Mouse (Mus musculus) forebrain, embryonic 12.5 days (tissue): ENCODE measurements around the gene Tbx15. TPM values are rescaled to one million over a fixed set of nuclear protein-coding genes. Genes with fewer than 3 reads are reported as not detected.

ENCODE experiments used
- ATAC-seq: fragments of 200-750 bp; cut with Nextera tagmentation; 2 replicates; pipeline ENCODE4 v1.8.0; 2017; ENCODE audit warnings: moderate TSS enrichment; ENCODE audit not compliant: low FRiP score
- H3K27ac ChIP-seq: fragments of 300-500 bp; sonication (generic); 2 replicates; pipeline ENCODE4 v1.5.1; 2016; ENCODE audit warnings: mild to moderate bottlenecking
- H3K27me3 ChIP-seq: fragments of 300-500 bp; sonication (generic); 2 replicates; pipeline ENCODE4 v1.6.1; 2016; ENCODE audit warnings: mild to moderate bottlenecking
- H3K36me3 ChIP-seq: fragments of 300-500 bp; sonication (generic); replicated peaks from 2 replicates; pipeline ENCODE4 v1.6.1; 2016; ENCODE audit warnings: mild to moderate bottlenecking
- H3K4me1 ChIP-seq: fragments of 300-500 bp; sonication (generic); 2 replicates; pipeline ENCODE4 v1.6.1; 2016
- H3K4me2 ChIP-seq: fragments of 300-500 bp; sonication (generic); 2 replicates; pipeline ENCODE4 v1.6.1; 2016; ENCODE audit warnings: mild to moderate bottlenecking, moderate library complexity
- H3K4me3 ChIP-seq: fragments of 300-500 bp; sonication (generic); replicated peaks from 2 replicates; pipeline ENCODE4 v1.5.1; 2016; ENCODE audit warnings: mild to moderate bottlenecking
- H3K9ac ChIP-seq: fragments of 300-500 bp; sonication (generic); 2 replicates; pipeline ENCODE4 v1.6.1; 2016; ENCODE audit warnings: mild to moderate bottlenecking
- H3K9me3 ChIP-seq: fragments of 300-500 bp; sonication (generic); 2 replicates; pipeline ENCODE4 v1.6.1; 2016
- WGBS: fragments of 180-500 bp; shearing (Covaris S2); methylation state at CpG from one replicate; pipeline ENCODE4 v1.1.7; 2016; 5-methylcytosine and 5-hydroxymethylcytosine counted together
- polyA plus RNA-seq: library from polyadenylated mRNA; unstranded; fragments of >200 nt; fragmentation: Nextera tagmentation; extraction: Ambion mirVana; gene quantifications from 2 replicates; pipeline ENCODE4 v1.2.1, GENCODE M21; 2016

The Tbx15 gene
- polyA plus RNA-seq, 1 experiment from 2014 or later = 2.4 TPM

DNA sequence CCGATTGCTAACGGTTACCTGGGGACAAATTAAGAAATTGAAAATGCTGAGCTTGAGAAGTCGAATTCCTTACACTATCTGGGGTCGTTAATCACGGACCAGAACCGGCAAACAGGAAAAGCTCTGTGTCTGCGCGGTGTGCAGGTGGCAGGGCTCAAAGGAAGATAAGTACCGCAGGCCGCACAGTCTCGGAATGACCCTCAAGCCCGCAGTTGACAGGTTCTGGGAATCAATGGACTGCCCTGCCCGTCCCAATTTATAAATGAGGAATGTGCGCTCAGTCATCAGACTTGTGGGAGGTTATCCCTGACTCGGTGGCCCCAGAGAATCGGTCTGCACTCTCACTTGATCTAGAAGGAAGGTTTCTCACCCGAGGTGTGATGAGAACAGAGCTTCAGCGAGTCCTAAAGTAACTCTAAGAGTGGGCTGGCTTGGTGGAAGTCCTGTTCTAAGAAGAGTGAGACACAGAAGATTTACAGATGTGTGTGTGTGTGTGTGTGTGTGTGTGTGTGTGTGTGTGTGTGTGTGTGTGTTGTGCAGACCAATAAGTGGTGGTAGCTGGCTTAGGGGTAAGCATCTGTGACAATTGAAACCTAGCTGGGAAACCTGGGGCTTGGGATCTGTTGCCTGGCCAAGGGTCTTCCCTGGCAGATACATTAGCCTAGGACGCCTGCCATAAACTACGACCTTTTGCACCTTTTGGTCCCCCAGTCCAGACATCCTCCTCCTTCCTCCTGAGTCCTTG lies 708 bp upstream of the Tbx15 start:
- under 1% methylated on average over 20 of the region's 20 CpGs for WGBS
- no peaks in the 10 kb centered on the region for H3K9me3 ChIP-seq

DNA sequence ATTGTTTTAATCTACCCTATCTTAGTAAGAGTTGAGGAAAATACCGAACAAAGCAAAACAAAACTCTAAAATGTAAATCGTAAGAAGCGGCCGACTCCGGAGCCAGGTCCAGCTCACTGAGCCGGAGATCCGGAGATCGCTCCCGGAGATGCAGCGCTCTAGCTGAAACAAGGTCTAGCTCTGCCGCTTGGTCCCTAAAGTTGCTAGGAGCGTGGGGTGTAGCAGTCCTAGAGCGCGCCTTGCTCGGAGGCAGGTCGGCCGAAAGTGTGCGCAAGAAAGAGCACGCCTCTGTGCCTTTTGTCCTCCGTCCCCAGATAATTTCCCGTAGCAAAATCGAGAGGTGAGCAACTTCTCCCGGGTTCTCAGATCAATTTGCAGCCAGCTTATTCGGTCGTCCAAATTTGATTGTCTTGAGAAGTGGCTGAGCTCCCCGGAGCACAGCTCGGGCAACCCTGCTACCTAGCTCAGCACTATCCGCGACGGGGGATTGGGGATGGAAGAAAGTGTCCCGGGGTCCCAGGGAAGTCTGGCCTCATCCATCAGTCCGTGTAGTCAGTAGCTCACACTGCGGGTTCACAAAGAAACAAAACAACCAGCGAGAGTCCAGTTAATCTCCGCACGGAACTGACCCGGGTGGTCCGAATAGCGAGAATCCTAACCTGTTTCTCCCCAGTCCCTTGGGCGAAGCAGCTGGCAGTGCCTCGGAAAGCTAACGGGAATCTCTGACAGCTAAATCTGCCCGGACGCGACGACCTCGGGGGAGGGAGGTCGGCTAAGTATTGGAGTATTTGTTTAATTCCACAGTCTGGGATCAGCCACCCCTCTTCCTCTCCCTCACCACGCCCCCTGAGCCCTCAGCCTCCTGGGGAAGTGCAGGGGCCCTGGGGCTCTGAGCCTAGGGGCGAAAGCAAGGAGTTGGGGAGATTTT lies 894 bp downstream of the Tbx15 start:
- no peak overlapping the region for H3K9ac ChIP-seq
- under 1% methylated on average over 50 of the region's 50 CpGs for WGBS
- ATAC-seq = no peak
- H3K4me3 ChIP-seq = peak overlapping the region; percentile 20
- H3K27ac ChIP-seq = no peak overlapping the region
- H3K9me3 ChIP-seq = no peaks in the 10 kb centered on the region
- peak overlapping the region; percentile 22 for H3K4me2 ChIP-seq
- no peaks in the 10 kb centered on the region for H3K36me3 ChIP-seq
- H3K4me1 ChIP-seq = peaks cover 9% of the 10 kb centered on the region; the same call in 1 of the 2 replicates
- H3K27me3 ChIP-seq = peaks cover 95% of the 10 kb centered on the region

More for the DNA sequence above, 708 bp upstream of the Tbx15 start:
- H3K27me3 ChIP-seq = peaks cover 95% of the 10 kb centered on the region
- H3K4me2 ChIP-seq = no peak overlapping the region
- H3K4me1 ChIP-seq = peaks cover 9% of the 10 kb centered on the region; the same call in 1 of the 2 replicates
- H3K4me3 ChIP-seq = no peak overlapping the region
- no peak overlapping the region for H3K27ac ChIP-seq
- no peaks in the 10 kb centered on the region for H3K36me3 ChIP-seq
- no peak overlapping the region for H3K9ac ChIP-seq
- no peak for ATAC-seq

DNA sequence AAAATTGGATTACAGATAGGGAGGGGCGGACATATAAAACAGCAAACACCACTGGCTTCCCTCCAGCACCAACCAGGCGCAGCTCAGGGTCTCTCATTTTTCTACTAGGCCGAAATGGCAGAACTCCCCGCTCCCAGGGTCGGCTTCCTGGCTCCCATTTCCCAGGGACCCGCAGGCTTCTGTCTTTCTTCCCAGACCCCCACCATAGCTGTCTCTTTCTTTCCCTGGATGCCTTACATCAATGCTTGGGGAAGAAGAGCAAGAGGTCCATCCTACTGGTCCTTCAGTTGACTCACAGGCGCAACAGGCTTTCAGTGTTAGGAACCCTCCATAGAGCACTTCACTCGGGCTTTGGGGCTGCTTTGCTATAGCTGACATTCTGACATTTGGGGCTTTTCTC lies 2.3 kb downstream of the Tbx15 start:
- 5% methylated on average over 8 of the region's 8 CpGs for WGBS
- no peak overlapping the region for H3K4me2 ChIP-seq
- no peak for ATAC-seq

DNA sequence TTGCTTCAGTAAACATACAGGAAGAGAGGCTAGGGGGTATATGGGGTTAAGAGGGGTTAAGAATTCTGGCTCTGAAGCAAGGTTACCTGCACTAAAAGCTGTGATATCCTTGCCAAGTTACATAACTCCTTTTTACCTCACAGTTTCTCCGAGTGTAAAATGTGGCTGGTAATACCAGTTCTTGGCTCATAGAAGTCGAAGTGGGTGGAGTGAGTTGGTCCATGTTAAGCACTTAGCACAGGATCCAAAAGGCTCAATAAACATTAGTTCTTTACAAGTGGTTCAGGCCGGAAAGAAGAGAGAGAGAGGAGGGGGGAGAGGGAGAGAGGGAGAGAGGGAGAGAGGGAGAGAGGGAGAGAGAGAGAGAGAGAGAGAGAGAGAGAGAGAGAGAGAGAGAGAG lies 5.2 kb downstream of the Tbx15 start:
- Histone ChIP-seq H3K9me3 (no peaks in the 10 kb centered on the region), H3K36me3 (no peaks in the 10 kb centered on the region), H3K4me3 (no peak overlapping the region), H3K4me1 (peaks cover 12% of the 10 kb centered on the region), H3K27ac (no peak overlapping the region), H3K4me2 (no peak overlapping the region), H3K9ac (no peak overlapping the region), H3K27me3 (peaks cover 99% of the 10 kb centered on the region)
- no peak for ATAC-seq
- WGBS = 22% methylated on average over 3 of the region's 3 CpGs

More for the DNA sequence above, 2.3 kb downstream of the Tbx15 start:
- H3K4me3 ChIP-seq = no peak overlapping the region
- H3K9ac ChIP-seq = no peak overlapping the region
- H3K9me3 ChIP-seq = no peaks in the 10 kb centered on the region
- peaks cover 98% of the 10 kb centered on the region for H3K27me3 ChIP-seq
- no peak overlapping the region for H3K27ac ChIP-seq
- no peaks in the 10 kb centered on the region for H3K36me3 ChIP-seq
- peaks cover 9% of the 10 kb centered on the region; the same call in 1 of the 2 replicates for H3K4me1 ChIP-seq

DNA sequence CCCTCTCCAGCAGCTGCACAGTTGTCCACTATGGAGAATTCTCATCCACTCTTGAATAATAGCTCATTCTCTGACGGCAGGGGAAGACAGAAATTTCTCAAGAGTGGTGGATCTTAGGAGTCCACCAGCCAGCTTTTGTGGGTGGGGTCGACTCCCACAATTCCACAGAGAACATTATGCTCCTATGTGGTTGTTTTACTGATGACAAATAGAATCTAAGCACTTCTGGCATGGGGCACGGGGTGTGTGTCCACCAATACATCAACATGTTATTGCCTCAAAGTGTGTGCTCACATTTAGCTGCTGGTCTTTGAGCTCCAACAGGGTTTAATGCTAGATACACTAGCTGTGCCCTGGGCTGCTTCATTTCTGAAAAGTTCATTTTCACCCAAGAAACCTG lies 6.4 kb downstream of the Tbx15 start:
- 39% methylated on average over 3 of the region's 3 CpGs for WGBS
- Histone ChIP-seq H3K4me1 (peaks cover 3% of the 10 kb centered on the region), H3K27me3 (peaks cover 99% of the 10 kb centered on the region), H3K9me3 (no peaks in the 10 kb centered on the region), H3K36me3 (no peaks in the 10 kb centered on the region), H3K27ac (no peak overlapping the region), H3K9ac (no peak overlapping the region), H3K4me2 (no peak overlapping the region), H3K4me3 (no peak overlapping the region)
- ATAC-seq = no peak

DNA sequence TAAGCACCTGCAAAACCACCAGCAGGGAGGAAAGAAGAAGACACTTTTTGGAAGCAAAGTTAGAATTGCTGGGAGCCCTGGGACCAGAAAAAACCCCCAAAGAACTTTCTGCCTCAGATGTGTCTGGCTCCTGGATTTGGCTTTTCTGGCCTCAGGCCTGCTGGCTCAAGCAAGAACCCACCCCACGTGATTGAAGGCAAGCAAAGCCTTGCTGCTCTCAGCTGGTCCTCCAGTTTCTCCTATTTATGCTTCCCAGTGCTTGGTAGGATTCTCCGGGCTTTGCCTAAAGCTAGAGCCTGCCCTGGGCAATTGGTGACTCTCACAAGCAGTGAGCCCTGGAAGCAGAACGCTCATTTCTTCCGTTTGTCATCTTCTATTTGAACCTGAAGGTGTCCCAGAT lies 7.4 kb downstream of the Tbx15 start:
- no peaks in the 10 kb centered on the region for H3K36me3 ChIP-seq
- H3K4me2 ChIP-seq = no peak overlapping the region
- no peak for ATAC-seq
- H3K4me1 ChIP-seq = peaks cover 3% of the 10 kb centered on the region; the same call in 1 of the 2 replicates
- no peak overlapping the region for H3K4me3 ChIP-seq
- WGBS = 4% methylated on average over 4 of the region's 4 CpGs
- no peak overlapping the region for H3K9ac ChIP-seq
- H3K27me3 ChIP-seq = peaks cover 100% of the 10 kb centered on the region
- no peak overlapping the region for H3K27ac ChIP-seq
- H3K9me3 ChIP-seq = no peaks in the 10 kb centered on the region

DNA sequence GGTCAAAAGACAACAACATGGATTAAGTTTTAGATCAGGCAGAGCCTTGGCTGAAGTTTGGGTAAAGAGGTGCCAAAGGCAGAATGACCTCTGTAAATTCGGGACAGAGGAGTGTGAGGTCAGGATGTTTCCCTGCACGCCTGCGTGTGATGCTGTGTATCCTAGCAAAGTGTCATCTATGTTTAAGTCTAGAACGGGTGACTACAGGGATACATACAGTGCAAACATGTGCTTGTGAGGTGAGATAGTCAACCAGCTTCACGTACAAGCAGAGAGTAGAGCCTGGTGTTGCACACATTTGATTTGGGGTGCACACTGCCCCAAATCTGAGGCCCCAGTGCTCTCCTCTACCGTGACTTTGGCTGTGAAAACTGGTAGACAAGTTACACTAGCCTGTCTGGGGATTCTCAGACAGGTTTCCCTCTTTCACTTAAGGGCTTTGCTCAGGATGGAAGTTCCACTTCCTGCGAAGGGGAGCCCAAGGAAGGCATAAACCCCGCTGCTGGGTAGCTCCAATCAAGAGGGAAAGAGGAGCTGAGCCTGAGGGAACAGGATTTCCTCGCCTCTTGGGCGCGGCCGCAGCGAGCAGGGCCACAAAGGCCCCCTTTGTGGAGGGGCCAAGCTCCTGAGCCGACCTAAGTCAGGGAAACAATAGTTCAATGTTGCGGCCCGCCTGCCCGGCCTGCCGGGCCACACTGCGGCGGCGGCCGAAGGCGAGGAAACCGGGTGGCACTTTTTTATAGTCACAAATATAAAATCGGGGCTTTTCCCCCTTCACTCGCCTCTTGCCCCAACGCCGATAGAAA lies 8.0 kb downstream of the Tbx15 start:
- Histone ChIP-seq H3K4me3 (no peak overlapping the region), H3K4me2 (no peak overlapping the region), H3K36me3 (no peaks in the 10 kb centered on the region), H3K4me1 (peaks cover 5% of the 10 kb centered on the region; the same call in 1 of the 2 replicates), H3K27ac (no peak overlapping the region), H3K27me3 (peaks cover 99% of the 10 kb centered on the region), H3K9me3 (no peaks in the 10 kb centered on the region), H3K9ac (no peak overlapping the region)
- under 1% methylated on average over 28 of the region's 28 CpGs for WGBS
- no peak for ATAC-seq

DNA sequence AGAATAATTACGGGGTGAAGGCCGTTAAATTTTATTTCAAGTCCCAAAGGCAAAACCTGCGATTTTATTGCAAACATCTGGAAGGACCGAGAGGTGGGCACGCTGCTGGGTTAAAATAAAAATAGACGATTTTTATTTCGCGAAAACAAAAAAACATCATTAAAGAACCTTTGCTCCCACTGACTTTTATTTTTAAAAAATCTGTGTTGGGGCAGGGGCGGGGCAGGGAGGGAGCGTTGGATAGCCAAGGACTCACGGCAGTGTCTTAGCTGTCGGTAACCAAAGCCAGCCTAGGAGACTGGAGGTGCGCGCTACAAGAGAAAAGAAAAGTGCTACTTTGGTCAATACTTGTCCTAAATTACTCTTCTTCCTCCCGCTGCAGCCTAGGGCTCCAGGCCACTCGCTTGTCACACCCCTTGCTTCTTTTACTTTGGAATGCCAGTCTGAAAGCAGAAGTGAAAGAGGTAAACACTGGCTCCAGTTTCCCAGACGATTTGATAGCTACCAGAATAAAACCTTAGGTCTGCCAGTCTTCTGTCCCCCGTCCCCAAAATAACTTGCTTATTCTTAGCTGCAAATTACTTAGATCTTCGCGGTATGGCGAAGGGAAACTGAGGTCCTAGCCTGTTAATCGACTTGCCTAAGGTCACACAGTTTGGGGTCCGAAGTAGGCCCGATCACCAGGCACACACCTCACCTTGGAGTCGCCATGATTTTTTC lies 8.8 kb downstream of the Tbx15 start:
- H3K9ac ChIP-seq = no peak overlapping the region
- no peaks in the 10 kb centered on the region for H3K9me3 ChIP-seq
- H3K27me3 ChIP-seq = peaks cover 99% of the 10 kb centered on the region
- under 1% methylated on average over 25 of the region's 25 CpGs for WGBS
- no peak overlapping the region for H3K4me2 ChIP-seq
- no peak for ATAC-seq
- H3K27ac ChIP-seq = no peak overlapping the region
- H3K36me3 ChIP-seq = no peaks in the 10 kb centered on the region
- peaks cover 12% of the 10 kb centered on the region for H3K4me1 ChIP-seq
- H3K4me3 ChIP-seq = no peak overlapping the region

DNA sequence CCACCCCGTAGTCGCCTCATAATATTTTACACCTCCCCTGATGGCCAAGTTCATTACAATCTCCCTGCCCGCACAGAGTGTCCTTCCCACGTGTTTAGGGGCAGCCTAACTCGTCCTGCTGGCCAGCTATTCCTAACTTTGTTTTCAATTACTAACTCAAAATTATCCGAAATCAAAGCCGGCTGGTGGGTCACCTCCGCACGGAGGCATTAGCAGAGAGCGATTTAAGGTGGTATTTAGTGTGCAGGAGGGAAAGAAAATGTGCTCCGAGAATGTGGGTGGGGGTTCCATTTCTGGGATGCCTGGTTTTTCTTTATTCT lies 9.3 kb downstream of the Tbx15 start:
- ATAC-seq = no peak
- Histone ChIP-seq H3K4me3 (no peak overlapping the region), H3K9me3 (no peaks in the 10 kb centered on the region), H3K4me1 (peaks cover 15% of the 10 kb centered on the region), H3K4me2 (no peak overlapping the region), H3K27me3 (peaks cover 99% of the 10 kb centered on the region), H3K9ac (no peak overlapping the region), H3K36me3 (no peaks in the 10 kb centered on the region), H3K27ac (no peak overlapping the region)
- WGBS = 2% methylated on average over 11 of the region's 11 CpGs

DNA sequence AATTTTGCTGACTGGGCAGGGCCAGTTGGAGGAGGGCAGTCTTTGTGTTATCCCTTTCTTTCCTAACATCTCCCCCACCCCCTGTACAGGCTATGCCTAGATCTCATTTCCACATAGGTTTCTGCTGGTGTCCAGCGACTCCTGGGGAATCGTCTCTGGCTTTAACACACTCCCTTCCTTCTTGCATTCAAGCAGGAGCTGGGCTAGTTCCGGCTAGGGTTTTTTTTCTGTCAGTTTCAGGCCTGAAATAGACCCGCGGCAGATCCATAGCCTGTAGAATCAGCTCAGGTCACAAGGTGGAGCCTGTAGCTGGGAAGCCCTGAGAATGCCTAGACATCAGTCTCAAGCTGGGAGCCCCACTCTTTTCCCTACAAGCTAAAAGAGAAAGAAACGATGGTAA lies 9.7 kb downstream of the Tbx15 start:
- WGBS = 0% methylated on average over 6 of the region's 6 CpGs
- H3K36me3 ChIP-seq = no peaks in the 10 kb centered on the region
- no peak for ATAC-seq

DNA sequence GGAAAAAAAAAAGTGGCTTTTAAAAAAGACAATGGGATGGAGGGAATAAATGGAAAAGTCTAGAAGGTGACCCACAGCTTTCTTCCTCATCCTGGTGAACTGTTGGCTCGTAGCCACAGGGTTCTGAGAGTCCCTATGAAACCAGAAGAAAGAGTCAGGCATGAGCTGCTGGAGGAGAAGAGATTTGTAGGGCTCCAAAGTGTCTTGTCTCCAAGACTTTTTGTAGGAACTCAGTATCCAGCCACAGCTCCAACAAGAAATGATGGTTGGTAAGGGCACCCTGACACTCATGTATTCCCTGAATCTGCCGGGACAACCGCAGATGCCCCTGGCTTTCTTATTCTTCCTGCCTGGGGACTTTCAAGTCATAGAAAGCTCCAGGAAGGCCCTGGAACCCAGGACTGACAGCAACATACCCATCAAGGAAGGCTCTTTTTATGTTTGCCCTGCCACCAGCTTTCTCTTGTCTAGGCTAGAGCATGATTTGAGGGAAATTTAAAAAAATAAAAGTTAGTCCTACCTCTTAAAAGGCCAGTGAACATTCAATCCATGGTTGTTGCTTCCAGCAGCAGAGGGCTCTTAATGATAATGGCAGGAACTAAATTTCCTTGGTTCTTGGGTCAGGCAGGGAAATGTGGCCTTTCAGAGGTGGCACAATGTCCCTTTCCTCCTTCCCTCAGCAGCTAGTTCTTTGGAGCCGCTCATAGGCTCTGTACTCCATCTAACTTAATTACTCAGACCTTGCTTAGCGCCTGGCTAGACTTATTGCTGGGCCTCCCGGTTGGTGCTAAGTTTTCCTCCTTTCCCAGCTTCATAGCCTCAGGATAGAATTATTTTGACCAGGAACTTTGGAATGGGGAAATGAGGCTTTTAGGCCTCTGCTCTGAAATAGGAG lies 11.3 kb downstream of the Tbx15 start:
- peaks cover 99% of the 10 kb centered on the region for H3K27me3 ChIP-seq
- ATAC-seq = no peak
- H3K27ac ChIP-seq = no peak overlapping the region
- WGBS = 4% methylated on average over 6 of the region's 6 CpGs
- H3K4me2 ChIP-seq = no peak overlapping the region
- no peaks in the 10 kb centered on the region for H3K9me3 ChIP-seq
- H3K4me1 ChIP-seq = peaks cover 15% of the 10 kb centered on the region
- no peak overlapping the region for H3K4me3 ChIP-seq
- H3K9ac ChIP-seq = no peak overlapping the region
- H3K36me3 ChIP-seq = no peaks in the 10 kb centered on the region

More for the DNA sequence above, 9.7 kb downstream of the Tbx15 start:
- H3K9me3 ChIP-seq = no peaks in the 10 kb centered on the region
- H3K9ac ChIP-seq = no peak overlapping the region
- peaks cover 99% of the 10 kb centered on the region for H3K27me3 ChIP-seq
- H3K27ac ChIP-seq = no peak overlapping the region
- no peak overlapping the region for H3K4me2 ChIP-seq
- peaks cover 15% of the 10 kb centered on the region for H3K4me1 ChIP-seq
- no peak overlapping the region for H3K4me3 ChIP-seq
